Mouse (Mus musculus) G1E (cell line): ENCODE results near the gene BC049715. TPM values are rescaled to one million over a fixed set of nuclear protein-coding genes. Genes with fewer than 3 reads are reported as not detected.

Experiments used
- ATAC-seq: 2 replicates; pipeline ENCODE4 v1.8.0; 2016; ENCODE audit warnings: mild to moderate bottlenecking; ENCODE audit not compliant: insufficient number of reproducible peaks, poor library complexity, low FRiP score, severe bottlenecking; ENCODE audit errors: extremely low read depth
- DNase-seq: peaks from one replicate; pipeline ENCODE4 v3.0.0; 2012; ENCODE audit warnings: low spot score
- H3K27me3 ChIP-seq: 2 replicates; pipeline ENCODE4 v1.6.1; 2012; ENCODE audit warnings: mild to moderate bottlenecking, low read length, inconsistent platforms; ENCODE audit not compliant: insufficient read depth
- H3K36me3 ChIP-seq: replicated peaks from 2 replicates; pipeline ENCODE3; 2012; ENCODE audit warnings: mild to moderate bottlenecking, inconsistent platforms
- H3K4me1 ChIP-seq: 2 replicates; pipeline ENCODE4 v1.6.1; 2012; ENCODE audit warnings: low read depth, low read length, inconsistent platforms, mixed read lengths; ENCODE audit not compliant: insufficient read depth
- H3K4me3 ChIP-seq: 2 replicates; pipeline ENCODE4 v1.5.1; 2012; ENCODE audit warnings: low read depth, mild to moderate bottlenecking, inconsistent platforms, low read length, moderate library complexity, mixed read lengths
- H3K9me3 ChIP-seq: replicated peaks from 2 replicates; pipeline ENCODE4 v1.6.1; 2012; ENCODE audit warnings: inconsistent platforms
- CTCF ChIP-seq: IDR thresholded peaks from 2 replicates; pipeline ENCODE4 v1.5.1; 2012; ENCODE audit warnings: low read depth, low read length, inconsistent platforms, mixed read lengths
- GATA1 ChIP-seq: IDR thresholded peaks from 2 replicates; pipeline ENCODE4 v1.6.1; 2012; ENCODE audit warnings: borderline replicate concordance, low read length, inconsistent platforms, mixed read lengths
- GATA2 ChIP-seq: IDR thresholded peaks from 2 replicates; pipeline ENCODE4 v1.6.1; 2012; ENCODE audit warnings: low read depth, low read length, inconsistent platforms, borderline replicate concordance
- POLR2AphosphoS5 ChIP-seq: IDR thresholded peaks from 2 replicates; pipeline ENCODE4 v1.6.1; 2012; ENCODE audit warnings: low read depth, low read length, inconsistent platforms; ENCODE audit not compliant: insufficient replicate concordance
- TAL1 ChIP-seq: conservative IDR thresholded peaks from 2 replicates; pipeline ENCODE4 v1.6.1; 2012; ENCODE audit warnings: low read depth, low read length, inconsistent platforms, mixed read lengths
- polyA plus RNA-seq: library from polyadenylated mRNA; stranded (reverse); fragments of >175 nt; gene quantifications from 2 replicates; pipeline ENCODE4 v1.2.3, GENCODE M21; 2012
- total RNA-seq, 2 experiments: library from RNA; stranded (forward) in 1 of 2; stranded (reverse) in 1 of 2; fragments of 200-1000 nt in 1 of 2; fragments of >200 nt in 1 of 2; fragmentation: Nextera tagmentation in 1 of 2; gene quantifications; 2 replicates each; pipeline ENCODE4 v1.2.3; 2014 to 2017

The BC049715 gene
- total and polyA plus RNA-seq, 3 experiments: 1.5 to 2.6 (median 2.0) TPM

GRCm38 (mm10) chr6:136827116-136827515, 310 bp upstream of the BC049715 start:
- no peaks in the 10 kb centered on the region for H3K9me3 ChIP-seq
- H3K4me1 ChIP-seq: peaks cover 36% of the 10 kb centered on the region
- TF ChIP-seq GATA2: no peak
- no peak for TF ChIP-seq TAL1
- no peak for TF ChIP-seq CTCF
- H3K36me3 ChIP-seq: peaks cover 31% of the 10 kb centered on the region
- H3K27me3 ChIP-seq: no peaks in the 10 kb centered on the region
- peak overlapping the region; percentile 93 for H3K4me3 ChIP-seq
- no peak for DNase-seq
- ATAC-seq: no peak

- Histone ChIP-seq H3K9me3 (no peaks in the 10 kb centered on the region), H3K27me3 (no peaks in the 10 kb centered on the region), H3K4me1 (peaks cover 32% of the 10 kb centered on the region), H3K36me3 (peaks cover 22% of the 10 kb centered on the region), H3K4me3 (peak within 1 kb of the TSS; percentile 93)
- DNase-seq: peak; percentile 91
- no peak for TF ChIP-seq GATA1
- TF ChIP-seq GATA2: no peak
- TF ChIP-seq POLR2AphosphoS5: no peak
- peak; percentile 99 for ATAC-seq
Observed at GRCm38 (mm10) chr6:136827881-136828561, 595 bp downstream of the BC049715 start, which contains the start of gene Wbp11. Gene Wbp11, minus strand, starts transcription at chr6:136828233.

GRCm38 (mm10) chr6:136828681-136829080, 1.3 kb downstream of the BC049715 start:
- no peaks in the 10 kb centered on the region for H3K9me3 ChIP-seq
- no peak for DNase-seq
- peaks cover 32% of the 10 kb centered on the region for H3K4me1 ChIP-seq
- no peak for TF ChIP-seq CTCF
- TF ChIP-seq POLR2AphosphoS5: no peak
- no peak for TF ChIP-seq GATA1
- TF ChIP-seq TAL1: no peak
- no peak for TF ChIP-seq GATA2
- H3K27me3 ChIP-seq: no peaks in the 10 kb centered on the region
- H3K36me3 ChIP-seq: peaks cover 20% of the 10 kb centered on the region
- H3K4me3 ChIP-seq: peak overlapping the region; percentile 68
- ATAC-seq: no peak

- TF ChIP-seq TAL1: no peak
- TF ChIP-seq GATA1: no peak
- TF ChIP-seq CTCF: no peak
- no peak for TF ChIP-seq GATA2
- no peak for TF ChIP-seq POLR2AphosphoS5
- Histone ChIP-seq H3K4me3 (no peak overlapping the region), H3K27me3 (peaks cover 4% of the 10 kb centered on the region), H3K4me1 (peaks cover 18% of the 10 kb centered on the region), H3K9me3 (no peaks in the 10 kb centered on the region), H3K36me3 (no peaks in the 10 kb centered on the region)
- ATAC-seq (no peak), DNase-seq (no peak)
Observed at GRCm38 (mm10) chr6:136831712-136832111, 4.3 kb downstream of the BC049715 start.

- DNase-seq: no peak
Observed at GRCm38 (mm10) chr6:136835352-136835751, 7.9 kb downstream of the BC049715 start, which contains the start of gene Smco3. Gene Smco3, minus strand, starts transcription at chr6:136835452.

DNA sequence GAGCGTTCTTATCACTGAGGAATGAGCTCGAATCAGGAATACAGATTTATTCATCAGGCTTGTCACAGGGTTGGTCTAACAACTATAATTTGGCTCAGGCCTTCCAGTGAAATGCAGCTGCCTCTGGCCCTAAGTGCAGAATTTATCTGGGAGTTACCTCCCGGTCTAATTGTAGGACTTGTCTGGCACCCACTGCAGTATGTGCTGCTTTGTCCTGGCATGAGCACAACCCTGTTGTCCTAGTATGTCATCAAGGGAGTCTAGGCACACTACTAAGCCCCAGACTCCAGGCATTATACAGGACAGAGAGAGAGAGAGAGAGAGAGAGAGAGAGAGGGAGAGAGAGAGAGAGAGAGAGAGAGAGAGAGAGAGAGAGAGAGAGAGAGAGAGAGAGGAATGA, 9.9 kb downstream of the BC049715 start:
- H3K9me3 ChIP-seq: peaks cover 4% of the 10 kb centered on the region
- H3K27me3 ChIP-seq: peaks cover 4% of the 10 kb centered on the region
- peaks cover 2% of the 10 kb centered on the region; the same call in 1 of the 2 replicates for H3K4me1 ChIP-seq
- DNase-seq (no peak), ATAC-seq (no peak)
- H3K4me3 ChIP-seq: no peak overlapping the region
- TF ChIP-seq TAL1 (no peak), CTCF (no peak), POLR2AphosphoS5 (no peak), GATA2 (no peak), GATA1 (no peak)
- no peaks in the 10 kb centered on the region for H3K36me3 ChIP-seq

More at GRCm38 (mm10) chr6:136835352-136835751, 7.9 kb downstream of the BC049715 start, which contains the start of gene Smco3:
- Histone ChIP-seq H3K36me3 (no peaks in the 10 kb centered on the region), H3K27me3 (peaks cover 4% of the 10 kb centered on the region), H3K9me3 (peaks cover 4% of the 10 kb centered on the region), H3K4me1 (peaks cover 10% of the 10 kb centered on the region; the same call in 1 of the 2 replicates), H3K4me3 (no peak within 1 kb of the TSS)
- TF ChIP-seq CTCF (no peak), TAL1 (no peak), GATA1 (no peak), GATA2 (no peak), POLR2AphosphoS5 (no peak)
- ATAC-seq: no peak
